Mouse (Mus musculus) liver, adult 2 months (tissue): Measurements from ENCODE around the gene Tgfbr1. TPM values are rescaled to one million over a fixed set of nuclear protein-coding genes. Genes with fewer than 3 reads are reported as not detected.

Source experiments
- DNase-seq: peaks from one replicate; pipeline ENCODE4 v3.0.0-alpha.2; 2011; ENCODE audit warnings: low read depth, low spot score; ENCODE audit errors: extremely low read depth
- H3K27ac ChIP-seq: fragments of 200-500 bp; replicated peaks from 2 replicates; pipeline ENCODE4 v1.5.1; 2012; ENCODE audit warnings: low read depth, mild to moderate bottlenecking, control low read depth, inconsistent platforms, low read length; ENCODE audit not compliant: insufficient read depth
- H3K27me3 ChIP-seq: fragments of 200-500 bp; 2 replicates; pipeline ENCODE4 v1.6.1; 2012; ENCODE audit warnings: mild to moderate bottlenecking, moderate library complexity, low read length, inconsistent platforms; ENCODE audit not compliant: control insufficient read depth, insufficient read depth
- H3K36me3 ChIP-seq: fragments of 200-500 bp; 2 replicates; pipeline ENCODE4 v1.6.1; 2012; ENCODE audit warnings: low read length, inconsistent platforms; ENCODE audit not compliant: control insufficient read depth, insufficient read depth
- H3K4me1 ChIP-seq: fragments of 200-500 bp; 2 replicates; pipeline ENCODE4 v1.6.1; 2011; ENCODE audit warnings: low read length; ENCODE audit not compliant: control insufficient read depth, insufficient read depth
- H3K4me3 ChIP-seq: fragments of 200-500 bp; 2 replicates; pipeline ENCODE4 v1.5.1; 2011; ENCODE audit warnings: low read depth, mild to moderate bottlenecking, control low read depth, low read length, moderate library complexity; ENCODE audit not compliant: insufficient read depth
- H3K79me2 ChIP-seq: fragments of 200-500 bp; 2 replicates; pipeline ENCODE4 v1.6.1; 2012; ENCODE audit warnings: inconsistent platforms, mild to moderate bottlenecking, low read length, moderate library complexity; ENCODE audit not compliant: control insufficient read depth, insufficient read depth
- H3K9ac ChIP-seq: fragments of 200-500 bp; 2 replicates; pipeline ENCODE4 v1.6.1; 2012; ENCODE audit warnings: low read depth, mild to moderate bottlenecking, control low read depth, inconsistent platforms, low read length
- CTCF ChIP-seq: fragments of 200-500 bp; IDR thresholded peaks from 2 replicates; pipeline ENCODE4 v1.5.1; 2011; ENCODE audit warnings: low read depth, low read length, control low read depth
- POLR2A ChIP-seq: fragments of 200-500 bp; IDR thresholded peaks from 2 replicates; pipeline ENCODE4 v1.6.1; 2011; ENCODE audit warnings: low read length, control low read depth; ENCODE audit not compliant: insufficient read depth; ENCODE audit errors: extremely low read depth
- whole genome bisulfite sequencing: fragments of 180-500 bp; shearing (Covaris S2); methylation state at CpG from one replicate; pipeline ENCODE4 v1.1.7; 2018; 5-methylcytosine and 5-hydroxymethylcytosine counted together
- polyA plus RNA-seq: library from polyadenylated mRNA; depleted of rRNA; stranded (reverse); fragments of >200 nt; gene quantifications from 2 replicates; pipeline ENCODE4 v1.2.3, GENCODE M21; 2012; rRNA removed
- total RNA-seq: library from RNA; depleted of rRNA; stranded (reverse); fragments of >200 nt; gene quantifications from 2 replicates; pipeline ENCODE4 v1.2.3, GENCODE M21; 2014; rRNA removed

Tgfbr1 gene
- total RNA-seq: 15.4 and 15.9 TPM in 2 replicates
- 3.2 and 3.9 TPM in 2 replicates for polyA plus RNA-seq

DNA sequence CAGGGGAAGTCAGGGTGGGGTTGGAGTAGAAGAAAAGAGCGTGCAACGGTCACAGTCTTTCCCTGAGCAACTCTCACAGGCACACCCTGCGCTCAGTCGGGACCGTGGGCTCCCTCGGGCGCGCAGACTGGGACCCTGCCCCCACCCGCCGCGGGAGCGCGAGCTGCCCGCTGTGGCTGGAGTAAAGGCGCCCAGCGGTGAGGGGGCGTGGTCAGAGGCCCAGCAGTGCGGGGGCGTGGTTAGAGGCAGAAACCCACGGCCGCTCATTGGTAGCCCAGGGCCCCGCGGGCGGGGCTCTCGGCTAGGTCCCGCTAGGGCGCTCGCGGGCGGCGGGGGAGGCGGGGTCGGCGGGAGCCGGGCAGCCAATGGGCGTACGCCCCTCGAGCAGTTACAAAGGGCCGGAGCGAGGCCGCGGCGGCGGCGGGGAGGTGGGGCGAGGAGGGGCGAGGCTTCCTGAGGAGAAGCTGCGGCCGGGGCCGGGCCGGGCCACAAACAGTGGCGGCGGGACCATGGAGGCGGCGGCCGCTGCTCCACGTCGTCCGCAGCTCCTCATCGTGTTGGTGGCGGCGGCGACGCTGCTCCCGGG lies at the start of gene Tgfbr1:
Gene Tgfbr1, plus strand, starts transcription at position 420 of the 586 bp plus-strand sequence.
- Histone ChIP-seq H3K4me1 (peaks cover 12% of the 10 kb centered on the region; the same call in 1 of the 2 replicates), H3K27me3 (no peaks in the 10 kb centered on the region)
- under 1% methylated on average over 52 of the region's 65 CpGs for WGBS

DNA sequence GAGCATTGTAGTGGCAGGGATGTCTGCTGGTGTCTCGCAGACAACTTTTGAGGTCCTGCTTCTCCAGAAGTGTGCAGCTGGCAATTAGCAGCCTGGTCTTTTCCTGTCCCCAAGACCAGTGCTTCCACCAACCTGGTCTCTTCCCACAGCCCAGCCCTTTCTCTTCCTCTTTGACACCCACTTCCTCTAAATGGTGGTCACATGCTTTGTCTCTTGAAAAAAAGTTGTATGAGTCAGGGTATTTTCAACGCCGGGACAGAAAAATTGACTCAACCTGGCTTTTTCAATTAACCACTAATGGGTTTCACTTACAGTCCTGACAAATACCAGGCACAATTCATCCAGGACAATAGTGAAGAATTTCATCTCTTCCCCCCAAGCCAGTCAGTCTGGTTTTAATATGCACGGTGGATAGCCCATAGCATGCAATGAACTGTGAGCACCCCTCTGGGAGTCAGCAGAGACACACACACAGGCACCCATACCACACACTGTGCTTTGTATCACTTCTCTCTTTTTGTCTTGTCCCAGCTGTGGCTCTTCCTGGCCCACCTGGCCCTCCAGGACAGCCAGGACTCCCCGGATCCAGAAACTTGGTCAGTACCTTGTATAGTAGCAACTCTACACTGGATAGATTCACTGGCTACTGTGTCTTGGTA lies 49.6 kb upstream of the Tgfbr1 start:
- WGBS: 82% methylated on average over 5 of the region's 5 CpGs
- peaks cover 3% of the 10 kb centered on the region; the same call in 1 of the 2 replicates for H3K36me3 ChIP-seq
- H3K9ac ChIP-seq: no peak overlapping the region
- H3K79me2 ChIP-seq: no peaks in the 10 kb centered on the region
- peak; percentile 32 for DNase-seq
- 0 out of 2 replicates have a peak overlapping the region, but pooled peaks have one; percentile 34 for H3K27ac ChIP-seq
- H3K4me1 ChIP-seq: no peaks in the 10 kb centered on the region
- no peak for TF ChIP-seq CTCF
- no peak for TF ChIP-seq POLR2A
- no peak overlapping the region for H3K4me3 ChIP-seq
- H3K27me3 ChIP-seq: no peaks in the 10 kb centered on the region

More for the DNA sequence above, at the start of gene Tgfbr1:
- Histone ChIP-seq H3K9ac (peak within 1 kb of the TSS; percentile 99), H3K79me2 (peaks cover 7% of the 10 kb centered on the region; the same call in 1 of the 2 replicates), H3K27ac (peak within 1 kb of the TSS; percentile 85), H3K4me3 (peak within 1 kb of the TSS; percentile 91), H3K36me3 (no peaks in the 10 kb centered on the region)
- DNase-seq: peak; percentile 81
- TF ChIP-seq POLR2A (peak; percentile 86), CTCF (no peak)

DNA sequence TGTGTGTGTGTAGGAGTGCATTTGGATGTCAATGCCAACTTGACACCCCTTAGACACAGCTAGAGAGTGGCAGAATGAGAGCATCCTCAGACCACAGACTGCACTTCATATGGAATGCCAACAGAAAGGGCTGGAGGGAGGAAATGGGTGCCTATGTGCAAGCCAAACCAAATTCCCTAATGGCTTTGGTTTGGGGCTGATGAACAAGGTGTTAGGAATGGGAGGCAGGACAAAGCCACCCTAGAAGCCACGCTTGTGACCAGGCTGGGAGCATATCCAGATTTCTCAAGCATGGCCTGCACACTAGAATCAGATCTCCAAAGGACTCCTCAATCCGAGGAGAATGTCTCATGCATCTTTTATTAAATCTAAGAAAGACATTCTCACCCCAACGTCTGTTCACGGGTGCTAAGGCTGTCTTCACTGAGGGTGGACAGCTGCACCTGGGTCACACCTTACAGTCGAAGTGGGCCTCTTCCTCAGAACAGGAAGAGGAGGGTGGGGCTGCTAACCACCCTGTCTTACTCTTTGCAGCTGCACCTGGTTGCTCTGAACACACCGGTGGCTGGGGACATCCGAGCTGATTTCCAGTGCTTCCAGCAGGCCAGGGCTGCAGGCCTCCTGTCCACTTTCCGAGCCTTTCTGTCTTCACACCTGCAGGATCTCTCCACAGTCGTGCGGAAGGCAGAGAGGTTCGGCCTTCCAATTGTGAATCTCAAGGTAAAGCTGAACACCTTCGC lies 43.0 kb upstream of the Tgfbr1 start:
- Histone ChIP-seq H3K27me3 (no peaks in the 10 kb centered on the region), H3K4me1 (no peaks in the 10 kb centered on the region), H3K27ac (no peak overlapping the region), H3K79me2 (no peaks in the 10 kb centered on the region), H3K9ac (no peak overlapping the region), H3K36me3 (no peaks in the 10 kb centered on the region), H3K4me3 (no peak overlapping the region)
- WGBS: 92% methylated on average over 12 of the region's 12 CpGs
- no peak for DNase-seq
- TF ChIP-seq CTCF (no peak), POLR2A (no peak)

DNA sequence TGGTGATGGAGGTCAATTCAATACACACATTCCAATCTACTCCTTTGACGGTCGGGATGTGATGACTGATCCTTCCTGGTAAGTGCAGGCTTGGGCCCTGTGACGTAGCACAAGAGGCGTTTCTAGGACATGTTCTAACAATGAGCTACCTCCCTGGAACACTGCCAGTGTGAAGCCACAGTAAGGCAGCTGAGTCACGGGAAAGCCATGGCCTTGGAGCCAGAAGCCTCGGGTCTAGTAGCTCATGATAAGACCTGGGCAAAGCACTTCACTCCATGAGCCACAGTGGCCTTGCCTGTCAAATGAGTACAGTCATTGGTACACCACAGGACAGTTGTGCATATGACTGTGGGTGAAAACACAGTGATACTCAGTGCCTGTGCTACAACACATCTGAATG lies 42.2 kb upstream of the Tgfbr1 start:
- Histone ChIP-seq H3K36me3 (no peaks in the 10 kb centered on the region), H3K27ac (no peak overlapping the region), H3K4me3 (no peak overlapping the region), H3K79me2 (no peaks in the 10 kb centered on the region), H3K4me1 (no peaks in the 10 kb centered on the region), H3K9ac (no peak overlapping the region), H3K27me3 (no peaks in the 10 kb centered on the region)
- 71% methylated on average over 6 of the region's 6 CpGs for WGBS
- TF ChIP-seq POLR2A (no peak), CTCF (no peak)
- no peak for DNase-seq

GRCm38 (mm10) chr4:47311467-47311866 lies 41.6 kb upstream of the Tgfbr1 start:
- TF ChIP-seq CTCF: no peak
- no peak for TF ChIP-seq POLR2A
- 94% methylated on average over 6 of the region's 6 CpGs for WGBS
- Histone ChIP-seq H3K27ac (no peak overlapping the region), H3K9ac (no peak overlapping the region), H3K36me3 (no peaks in the 10 kb centered on the region), H3K79me2 (no peaks in the 10 kb centered on the region), H3K4me3 (no peak overlapping the region), H3K4me1 (no peaks in the 10 kb centered on the region), H3K27me3 (no peaks in the 10 kb centered on the region)
- DNase-seq: no peak
